Comparison of ENCODE assay signal across 26 mouse cellular contexts in the genomic region with DNA sequence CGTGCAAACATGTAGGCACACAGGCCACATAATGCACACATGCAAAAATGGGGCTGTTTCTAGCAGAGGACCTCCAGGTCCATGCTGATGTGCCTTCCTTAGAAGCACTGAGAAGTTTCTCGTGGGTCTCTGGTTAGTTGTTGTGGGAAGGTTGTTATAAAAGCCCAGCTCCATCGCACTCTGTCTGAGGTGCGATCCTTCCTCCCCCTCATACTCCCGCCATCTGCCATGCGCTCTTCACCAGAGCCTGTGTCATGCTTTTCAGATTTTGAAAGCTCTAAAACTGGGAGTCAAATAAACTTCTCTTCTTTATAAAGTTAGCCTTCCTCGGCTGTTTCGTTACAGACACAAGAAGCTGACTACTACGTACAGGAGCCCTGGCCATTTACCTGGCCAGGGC. TPM values are rescaled to one million over a fixed set of nuclear protein-coding genes. Genes with fewer than 3 reads are reported as not detected.
"Had no signal": no experiment of that assay in that cellular context is flagged by ENCODE, and none has a peak within 500 bp of the region (broad histone marks: within the 10 kb centered on the region; RNA-seq: fewer than 3 reads in every experiment).

No protein-coding gene starts in this region.

- DNase-seq: gastrocnemius, postnatal 14 days; gastrocnemius, postnatal 36 days; heart, adult 11 months; heart, adult 2 months; heart, postnatal 14 days; heart, postnatal 36 days; kidney, adult 11 months; kidney, adult 2 months; kidney, adult 9 months; kidney, postnatal 14 days; kidney, postnatal 36 days; layer of hippocampus, adult 9-11 months; layer of hippocampus, postnatal 36 days; left cerebral cortex, postnatal 4 days had no signal

- H3K4me3 ChIP-seq: heart, adult 2 months; heart, embryonic 13.5 days; heart, embryonic 15.5 days; hindbrain, embryonic 13.5 days; hindbrain, embryonic 15.5 days; kidney, embryonic 15.5 days; limb, embryonic 13.5 days; limb, embryonic 15.5 days; liver, embryonic 12.5 days had no signal

- H3K27ac ChIP-seq: heart, adult 2 months; heart, embryonic 13.5 days; heart, embryonic 15.5 days; hindbrain, embryonic 13.5 days; hindbrain, embryonic 15.5 days; hindbrain, postnatal 0 days; kidney, embryonic 15.5 days; kidney, postnatal 0 days; limb, embryonic 13.5 days; limb, embryonic 15.5 days; liver, embryonic 12.5 days had no signal

- ATAC-seq: hindbrain, postnatal 0 days; intestine, embryonic 16.5 days; liver, embryonic 12.5 days had no signal

RNA-seq across cellular contexts. Expression of gene Kcna5, which starts 32.1 kb away (rescaled TPM):
- total RNA-seq: hematopoietic stem cell, adult 5-6 weeks had no signal
